Mouse (Mus musculus) erythroblast, embryonic 14.5 days (primary cell): ENCODE data around the gene Vps29.

Experiments
- GATA1 ChIP-seq: IDR thresholded peaks from 2 replicates; pipeline ENCODE4 v1.6.1; 2012; ENCODE audit warnings: low read length, inconsistent platforms, mixed read lengths
- TAL1 ChIP-seq: IDR thresholded peaks from 3 replicates; pipeline ENCODE4 v1.6.1; 2012; ENCODE audit warnings: low read length, inconsistent platforms, mixed read lengths

- TF ChIP-seq GATA1 (no peak), TAL1 (no peak)
These were observed 46.6 kb downstream of the Vps29 start for GRCm38 (mm10) chr5:122400628-122401302.
